Mouse (Mus musculus) spleen, embryonic (tissue): ENCODE measurements around the gene Rab29.
"Not testable (repeated sequence)": the region's sequence is repeated elsewhere in the genome, so short reads cannot be mapped to it uniquely, and the experiment has no call there.

Experiments
- CTCF ChIA-PET: fragments of 350-600 bp; sonication (Branson Sonifier 250); formaldehyde crosslinking; loops from one replicate; lab custom pipeline; 2022; lab: Charles Lee

Gene Rab29

DNA sequence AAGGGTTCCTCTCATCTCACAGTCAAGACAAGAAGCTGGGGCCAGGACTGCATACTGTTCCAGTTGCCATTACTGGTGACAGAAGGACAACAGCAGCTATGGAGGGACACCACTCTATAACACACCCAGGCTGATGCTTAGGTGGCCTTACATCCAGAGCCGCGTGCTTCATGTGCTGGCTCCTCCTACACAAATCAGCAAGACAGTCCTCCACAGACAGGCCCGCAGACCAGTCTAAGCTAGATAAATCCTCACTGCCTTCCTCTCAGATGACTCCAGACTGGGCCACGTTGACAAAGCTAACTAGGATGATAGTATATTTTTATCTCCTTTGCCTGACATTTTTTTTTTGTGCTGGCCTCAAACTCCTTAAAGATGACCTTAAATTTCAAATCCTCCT lies 5.2 kb upstream of the Rab29 start:
- CTCF ChIA-PET, result no interaction called here

DNA sequence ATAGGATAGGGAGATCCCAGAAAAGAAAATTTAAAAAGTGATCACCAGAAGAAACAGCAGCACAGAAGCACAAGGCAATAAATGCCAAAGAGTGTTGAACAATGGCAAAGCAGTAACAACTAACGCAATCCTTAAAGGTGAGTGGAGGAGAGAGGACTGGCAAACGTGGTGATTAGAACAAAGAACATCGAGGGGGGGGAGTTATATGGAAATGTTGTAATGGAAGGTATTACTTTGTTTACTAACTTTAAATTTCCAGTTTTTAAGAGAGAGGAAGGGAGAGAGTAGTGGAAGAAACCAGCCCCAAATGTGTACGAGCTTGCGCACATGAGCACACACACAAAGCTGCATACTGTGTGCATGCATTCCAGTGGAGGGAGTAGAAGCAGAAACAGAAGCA lies 1.4 kb upstream of the Rab29 start:
- CTCF ChIA-PET, result interaction anchor here (0.7 kb wide), 1 partner anchor 748 kb away, joined by 4 read pairs; no protein-coding TSS in a partner anchor

GRCm38 (mm10) chr1:131866304-131866999 lies 572 bp upstream of the Rab29 start:
- CTCF ChIA-PET, result no interaction called here

DNA sequence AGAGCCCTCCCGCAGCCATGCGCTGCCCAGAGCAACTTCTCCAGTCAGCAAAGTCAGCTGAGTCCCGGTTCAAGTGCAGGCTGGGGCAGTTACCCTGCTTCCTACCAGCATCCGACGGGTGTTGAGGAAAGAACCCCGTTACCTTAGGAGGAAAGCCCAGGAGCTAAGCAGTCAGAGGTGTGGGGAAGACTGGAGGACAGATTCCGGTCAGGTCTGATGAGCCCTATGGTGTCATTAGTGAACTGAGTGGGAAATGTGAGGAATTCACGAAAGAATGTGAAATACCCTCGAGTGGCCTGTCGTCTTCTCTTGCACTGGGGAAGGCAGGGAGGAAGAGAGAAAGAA lies 894 bp downstream of the Rab29 start:
- CTCF ChIA-PET, result no interaction called here

GRCm38 (mm10) chr1:131869561-131869960 lies 2.5 kb downstream of the Rab29 start:
- CTCF ChIA-PET, result interaction anchor here (0.9 kb wide), 1 partner anchor 64 kb away, joined by 3 read pairs; no protein-coding TSS in a partner anchor

DNA sequence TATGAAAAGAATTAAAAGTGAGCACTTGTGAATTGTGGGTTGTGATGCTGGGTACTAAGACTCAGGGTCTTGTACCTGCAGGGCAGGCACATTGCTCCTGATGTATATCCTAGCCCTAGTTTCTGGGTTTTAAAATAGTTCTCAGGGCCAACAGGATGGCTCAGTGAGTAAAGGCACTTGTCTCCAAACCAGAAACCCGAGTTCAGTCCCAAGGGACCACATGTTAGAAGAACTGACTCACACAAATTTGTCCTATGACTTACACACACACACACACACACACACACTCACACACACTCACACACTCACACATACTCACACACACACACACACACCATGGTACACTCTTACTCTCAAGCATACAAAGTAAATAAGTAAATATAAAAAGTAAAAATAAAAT lies 5.8 kb downstream of the Rab29 start:
- CTCF ChIA-PET, result no interaction called here

DNA sequence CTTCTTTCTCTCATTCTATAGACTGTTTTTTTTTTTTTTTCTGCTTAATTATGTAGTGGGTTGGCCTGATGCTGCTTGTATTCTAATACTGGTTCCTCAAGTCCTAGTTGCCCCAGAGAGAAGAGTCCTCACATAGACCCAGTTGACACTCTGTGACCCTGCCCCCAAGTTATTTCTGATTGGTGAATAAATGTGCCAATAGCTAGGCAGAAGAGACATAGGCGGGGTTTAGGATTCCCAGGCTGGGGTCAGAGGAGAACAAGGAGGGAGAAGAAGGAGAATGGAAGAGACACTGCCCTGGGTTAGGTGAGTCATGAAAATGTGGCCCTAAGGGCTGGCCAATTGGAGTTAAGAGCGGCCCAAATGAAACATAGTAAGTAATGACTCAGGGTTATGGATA lies 12.8 kb downstream of the Rab29 start:
- CTCF ChIA-PET, result no interaction called here

- CTCF ChIA-PET, result no interaction called here
Measured at GRCm38 (mm10) chr1:131882787-131883186, 15.8 kb downstream of the Rab29 start.

- CTCF ChIA-PET, result interaction anchor here (0.5 to 0.8 kb wide), 2 partner anchors 62 to 339 kb away, joined by 3 to 4 read pairs; no protein-coding TSS in a partner anchor
Measured at GRCm38 (mm10) chr1:131886173-131886572, 19.1 kb downstream of the Rab29 start.

GRCm38 (mm10) chr1:131886641-131887040 lies 19.6 kb downstream of the Rab29 start:
- CTCF ChIA-PET, result interaction anchor here (0.5 to 0.6 kb wide), 5 partner anchors 27 to 1610 kb away, joined by 3 to 8 read pairs (median 4); no protein-coding TSS in a partner anchor

- CTCF ChIA-PET, result no interaction called here
Measured at GRCm38 (mm10) chr1:131890043-131890658, 23.1 kb downstream of the Rab29 start.

DNA sequence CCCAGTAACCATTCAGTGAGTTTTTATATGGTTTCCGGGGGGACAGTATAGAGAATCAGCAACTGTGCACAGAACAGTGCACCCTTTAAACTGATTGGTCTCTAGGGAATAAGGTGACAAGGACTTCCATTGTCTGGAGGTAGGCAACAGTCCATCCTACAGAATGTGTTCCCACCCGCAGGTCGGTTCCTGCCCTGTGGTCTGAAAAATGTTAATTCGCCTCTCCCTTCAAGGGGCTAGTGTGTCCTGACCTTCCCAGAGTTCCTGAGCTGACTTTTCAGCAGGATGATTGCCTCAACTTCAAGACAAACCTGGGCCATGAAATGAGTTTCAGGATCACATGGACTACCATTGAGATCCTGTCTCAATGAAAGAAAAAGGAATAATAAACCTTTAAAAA lies 24.4 kb downstream of the Rab29 start:
- CTCF ChIA-PET, result no interaction called here

- CTCF ChIA-PET, result interaction anchor here (0.6 kb wide), 2 partner anchors 9 to 74 kb away, joined by 3 read pairs; no protein-coding TSS in a partner anchor
Measured at GRCm38 (mm10) chr1:131902679-131903078, 35.7 kb downstream of the Rab29 start.

DNA sequence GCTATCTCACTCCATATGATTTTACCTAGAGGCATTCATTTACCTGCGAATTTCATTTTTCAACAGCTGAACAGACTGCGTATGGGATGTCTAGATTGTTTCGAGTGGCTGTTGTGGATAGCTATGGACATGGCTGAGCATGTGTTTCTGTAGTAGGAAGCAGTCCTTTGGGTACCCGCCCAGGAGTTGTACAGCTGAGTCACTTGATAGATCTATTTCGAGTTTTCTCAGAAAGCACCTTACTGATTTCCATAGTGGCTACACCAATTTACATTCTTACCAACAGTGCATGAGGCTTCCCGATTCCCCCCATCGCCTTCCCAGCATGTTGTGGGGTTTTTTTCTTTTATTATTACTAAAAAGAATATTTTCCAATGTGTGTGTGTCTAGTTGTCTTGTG lies 36.2 kb downstream of the Rab29 start:
- CTCF ChIA-PET, result interaction anchor here (0.6 kb wide), 1 partner anchor 74 kb away, joined by 3 read pairs; no protein-coding TSS in a partner anchor

DNA sequence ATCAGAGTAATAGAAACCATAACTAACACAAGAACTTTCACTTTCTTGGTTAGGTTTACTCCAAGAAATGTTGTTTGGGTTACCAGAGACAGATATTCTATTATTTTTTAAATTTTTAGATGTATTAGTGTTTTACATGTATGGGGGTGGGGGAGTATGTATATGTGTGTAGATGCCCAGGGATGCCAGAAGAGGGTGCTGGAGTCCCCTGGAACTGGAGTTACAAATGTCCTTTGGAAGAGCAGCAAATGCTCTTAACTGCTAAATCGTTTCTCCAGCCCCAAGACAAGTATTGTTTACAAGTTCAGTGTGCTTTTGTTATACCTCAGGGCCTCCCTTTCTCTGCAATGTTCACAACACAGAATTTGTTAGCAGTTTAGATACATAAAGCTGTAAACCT lies 38.5 kb downstream of the Rab29 start:
- CTCF ChIA-PET, result interaction anchor here (0.5 kb wide), 1 partner anchor 243 kb away, joined by 6 read pairs; no protein-coding TSS in a partner anchor

GRCm38 (mm10) chr1:131908456-131908855 lies 41.4 kb downstream of the Rab29 start:
- CTCF ChIA-PET, result no interaction called here

GRCm38 (mm10) chr1:131909236-131909635 lies 42.2 kb downstream of the Rab29 start:
- CTCF ChIA-PET, result not testable (repeated sequence)

DNA sequence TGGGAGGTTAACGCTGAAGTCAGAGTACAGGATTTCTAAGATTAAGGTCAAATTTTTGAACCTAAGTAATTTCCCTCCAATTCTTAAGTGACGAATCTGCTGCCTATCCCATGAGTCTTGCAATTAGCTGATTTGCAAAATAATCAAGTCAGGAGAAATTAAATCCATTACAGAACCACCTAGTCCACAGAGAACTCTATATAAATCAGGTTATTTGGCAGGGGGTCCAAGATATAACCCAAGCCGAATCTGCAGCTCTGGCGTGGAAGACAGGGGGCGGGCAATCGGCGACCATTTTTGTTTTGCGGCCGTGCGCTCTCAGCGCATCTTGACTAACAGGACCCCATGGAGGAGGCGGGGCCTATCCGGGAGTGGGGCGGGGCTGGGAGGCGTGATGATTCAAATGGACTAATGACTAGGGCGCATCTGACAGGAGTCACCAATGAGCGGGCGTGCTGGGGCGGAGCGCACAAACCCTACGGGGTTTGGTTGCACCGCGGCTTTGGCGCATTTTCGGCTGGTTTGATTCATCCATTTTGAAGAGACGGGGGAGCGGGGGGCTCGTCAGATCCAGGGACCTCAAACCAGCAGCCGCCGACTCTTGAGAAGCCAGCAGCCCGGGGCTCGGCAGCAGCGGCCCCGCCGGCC lies 43.1 kb downstream of the Rab29 start, which contains the start of gene Nucks1:
Nucks1 (plus strand) TSS at position 534 of the 648 bp plus-strand sequence.
- CTCF ChIA-PET, result no interaction called here

GRCm38 (mm10) chr1:131910674-131911558 lies 43.9 kb downstream of the Rab29 start:
- CTCF ChIA-PET, result interaction anchor here (0.5 to 0.7 kb wide), 2 partner anchors 9 to 88 kb away, joined by 3 read pairs; no protein-coding TSS in a partner anchor

DNA sequence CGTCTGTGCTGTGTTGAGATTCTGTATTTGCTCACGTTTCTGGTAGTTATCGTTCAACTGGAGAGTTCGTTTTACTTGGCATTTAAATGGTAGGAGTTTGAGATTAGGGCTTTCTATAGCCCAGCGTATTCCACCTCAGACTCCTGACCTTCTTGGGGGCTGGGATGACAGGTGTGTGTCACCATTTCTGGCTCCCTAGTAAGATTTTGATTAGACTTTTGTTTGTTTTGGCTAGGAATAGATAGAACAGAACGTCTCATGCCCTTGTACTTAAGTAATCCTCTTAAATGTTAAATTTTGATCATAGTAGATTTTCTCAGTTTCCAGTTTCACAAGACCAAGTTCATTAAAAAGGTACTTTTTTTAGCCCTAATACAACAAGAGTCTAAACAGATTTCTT lies 50.6 kb downstream of the Rab29 start:
- CTCF ChIA-PET, result no interaction called here

DNA sequence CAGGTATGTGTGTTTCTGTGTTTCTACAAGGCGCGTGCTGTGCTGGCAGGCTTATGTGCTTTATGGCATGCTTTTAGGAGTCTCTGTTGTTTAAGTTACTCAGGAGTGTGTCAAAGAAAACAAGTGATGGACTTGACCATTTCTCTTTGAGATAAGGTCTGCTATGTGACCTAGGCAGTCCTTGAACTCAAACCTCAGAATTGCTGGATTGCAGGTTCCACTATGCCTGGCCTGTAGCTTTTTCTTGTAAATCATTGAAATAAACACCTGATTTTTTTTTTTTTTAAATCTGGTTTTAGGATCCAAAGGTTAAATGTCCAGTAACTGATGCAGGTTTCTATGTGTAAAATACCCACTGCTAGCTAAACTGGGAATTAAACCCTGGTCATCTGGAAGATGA lies 52.0 kb downstream of the Rab29 start:
- CTCF ChIA-PET, result interaction anchor here (0.6 kb wide), 1 partner anchor 105 kb away, joined by 3 read pairs; no protein-coding TSS in a partner anchor
